Mouse (Mus musculus) lung, adult 2 months (tissue): ENCODE measurements around the gene Bend5.

Source experiments
- CTCF ChIP-seq: fragments of 200-500 bp; IDR thresholded peaks from 2 replicates; pipeline ENCODE4 v1.5.1; 2011; ENCODE audit warnings: mild to moderate bottlenecking, low read length, control low read depth; ENCODE audit not compliant: insufficient read depth
- POLR2A ChIP-seq: fragments of 200-500 bp; IDR thresholded peaks from 2 replicates; pipeline ENCODE4 v1.6.1; 2011; ENCODE audit warnings: low read depth, mild to moderate bottlenecking, control low read depth, low read length, borderline replicate concordance; ENCODE audit errors: extremely low read depth

DNA sequence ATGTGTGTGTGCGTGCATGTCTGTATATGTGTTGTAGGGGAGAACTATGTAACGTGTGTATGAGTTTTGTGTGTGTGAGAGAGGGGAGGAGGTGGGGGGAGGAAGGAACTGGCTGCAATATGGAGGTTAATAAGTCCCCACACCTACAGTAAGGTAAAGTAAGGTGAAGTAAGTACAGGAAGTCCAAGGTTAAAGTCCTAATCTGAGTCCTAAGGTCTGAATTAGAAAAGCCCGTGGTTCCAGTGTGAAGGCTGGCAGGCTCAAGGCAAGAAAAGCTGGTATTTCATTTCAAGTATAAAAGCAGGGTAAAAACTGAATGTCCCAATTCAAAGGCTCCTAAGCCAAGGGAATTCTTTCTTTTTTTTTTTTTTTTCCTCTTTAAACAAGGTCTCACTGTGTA, 36.7 kb upstream of the Bend5 start:
- TF ChIP-seq POLR2A = no peak
- no peak for TF ChIP-seq CTCF
